Mouse (Mus musculus): Measurements from ENCODE around the gene Ston2. TPM values are rescaled to one million over a fixed set of nuclear protein-coding genes. Genes with fewer than 3 reads are reported as not detected.

The Ston2 gene
- total and polyA plus RNA-seq, 2 experiments from 2014 or later, result 7.7 to 21.9 TPM

DNA sequence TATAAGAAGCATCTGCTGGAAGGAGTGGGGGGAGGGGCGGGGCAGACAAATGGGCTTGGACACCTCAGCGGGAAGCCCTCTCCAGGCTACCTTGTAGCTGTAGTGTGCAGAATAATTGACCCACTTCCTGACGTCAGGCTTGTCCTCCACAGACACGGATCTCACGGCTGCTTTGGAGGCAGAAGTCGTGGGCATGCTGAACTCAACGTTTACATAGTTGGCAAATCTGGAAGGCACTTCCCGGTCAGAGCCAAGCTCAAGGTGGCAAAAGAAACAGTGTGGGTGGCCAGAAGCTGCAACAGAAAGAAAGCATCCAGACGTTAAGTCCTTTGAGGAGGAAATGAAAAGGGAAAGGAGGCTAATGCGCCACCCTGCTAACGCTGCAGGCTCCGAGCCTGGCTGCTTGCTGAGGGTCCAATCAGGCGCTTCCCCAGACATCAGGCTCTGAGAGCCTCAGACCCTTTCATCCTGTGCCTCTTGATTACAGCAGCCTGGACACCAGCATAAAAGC, 146.5 kb downstream of the Ston2 start:
- Histone ChIP-seq H3K4me2 (ENCODE audit: low read depth, low read length) (peak overlapping the region; percentile 49), H3K9me3 (ENCODE audit: low read length) (no peaks in the 10 kb centered on the region), H3K36me3 (ENCODE audit: insufficient read depth, low read length) (no peaks in the 10 kb centered on the region), H3K27me3 (ENCODE audit: insufficient read depth, low read length) (no peaks in the 10 kb centered on the region), H3K4me1 (ENCODE audit: insufficient read depth, low read length) (peaks cover 8% of the 10 kb centered on the region), H3K9ac (replicated peaks; ENCODE audit: low read length) (peak overlapping the region; percentile 10; the same call in 1 of the 2 replicates), H3K27ac (peak overlapping the region; percentile 32; the same call in 1 of the 2 replicates), H3K4me3 (ENCODE audit: low read length) (peak overlapping the region; percentile 10; the same call in 1 of the 2 replicates)
- 8% methylated on average over 13 of the region's 13 CpGs for WGBS
- DNase-seq (ENCODE audit: low spot score) (peak; percentile 56), ATAC-seq (peak; percentile 76)
- TF ChIP-seq CTCF (IDR thresholded peaks at IDR 0.05; ENCODE audit: low read depth), result no peak

- ATAC-seq (peak; percentile 30; the same call in 1 of the 2 replicates), DNase-seq (ENCODE audit: low spot score) (no peak)
- Histone ChIP-seq H3K9ac (replicated peaks; ENCODE audit: low read length) (no peak overlapping the region), H3K4me3 (ENCODE audit: low read length) (0 out of 2 replicates have a peak overlapping the region, but pooled peaks have one; percentile 10), H3K4me2 (ENCODE audit: low read depth, low read length) (peak overlapping the region; percentile 49), H3K36me3 (ENCODE audit: insufficient read depth, low read length) (no peaks in the 10 kb centered on the region), H3K4me1 (ENCODE audit: insufficient read depth, low read length) (peaks cover 8% of the 10 kb centered on the region), H3K27ac (peak overlapping the region; percentile 32; the same call in 1 of the 2 replicates), H3K9me3 (ENCODE audit: low read length) (no peaks in the 10 kb centered on the region), H3K27me3 (ENCODE audit: insufficient read depth, low read length) (no peaks in the 10 kb centered on the region)
- 40% methylated on average over 7 of the region's 7 CpGs for WGBS
- no peak for TF ChIP-seq CTCF (IDR thresholded peaks at IDR 0.05; ENCODE audit: low read depth)
These were observed 147.1 kb downstream of the Ston2 start for GRCm38 (mm10) chr12:91641133-91641532.

- no peak overlapping the region for H3K4me2 ChIP-seq (ENCODE audit: low read depth, low read length)
- no peak overlapping the region for H3K27ac ChIP-seq
- H3K9ac ChIP-seq (replicated peaks; ENCODE audit: low read length), result no peak overlapping the region
- H3K4me1 ChIP-seq (ENCODE audit: insufficient read depth, low read length), result peaks cover 8% of the 10 kb centered on the region
- no peaks in the 10 kb centered on the region for H3K27me3 ChIP-seq (ENCODE audit: insufficient read depth, low read length)
- H3K9me3 ChIP-seq (ENCODE audit: low read length), result no peaks in the 10 kb centered on the region
- H3K4me3 ChIP-seq (ENCODE audit: low read length), result no peak overlapping the region
- 41% methylated on average over 7 of the region's 7 CpGs for whole genome bisulfite sequencing
- ATAC-seq (peak; percentile 38; the same call in 1 of the 2 replicates), DNase-seq (ENCODE audit: low spot score) (peak; percentile 88)
- peak; percentile 83 for TF ChIP-seq CTCF (IDR thresholded peaks at IDR 0.05; ENCODE audit: low read depth)
- no peaks in the 10 kb centered on the region for H3K36me3 ChIP-seq (ENCODE audit: insufficient read depth, low read length)
These were observed 147.5 kb downstream of the Ston2 start for GRCm38 (mm10) chr12:91640712-91641111.

DNA sequence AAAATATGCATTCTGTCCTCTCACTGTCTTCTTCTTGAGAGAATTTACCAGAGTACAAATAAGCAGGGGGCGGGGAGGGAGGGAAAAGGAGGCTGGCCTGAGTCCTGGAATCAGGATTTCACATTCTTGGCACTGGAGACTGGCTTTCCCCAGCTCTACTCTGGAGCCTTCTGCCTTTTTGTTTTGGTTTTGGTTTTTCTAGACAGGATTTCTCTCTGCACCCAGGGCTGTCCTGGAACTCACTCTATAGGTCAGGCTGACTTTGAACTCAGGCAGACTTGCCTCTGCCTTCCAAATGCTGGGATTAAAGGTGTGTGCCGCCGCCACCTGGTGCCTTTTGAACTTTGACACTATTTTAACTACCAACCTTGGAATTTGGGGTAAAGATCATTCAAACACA, 149.8 kb downstream of the Ston2 start:
- Histone ChIP-seq H3K4me1 (ENCODE audit: insufficient read depth, low read length) (peaks cover 8% of the 10 kb centered on the region), H3K9me3 (ENCODE audit: low read length) (no peaks in the 10 kb centered on the region), H3K4me3 (ENCODE audit: low read length) (no peak overlapping the region), H3K4me2 (ENCODE audit: low read depth, low read length) (no peak overlapping the region), H3K27ac (no peak overlapping the region), H3K27me3 (ENCODE audit: insufficient read depth, low read length) (no peaks in the 10 kb centered on the region), H3K9ac (replicated peaks; ENCODE audit: low read length) (no peak overlapping the region), H3K36me3 (ENCODE audit: insufficient read depth, low read length) (no peaks in the 10 kb centered on the region)
- DNase-seq (ENCODE audit: low spot score) (peak; percentile 41), ATAC-seq (no peak)
- 74% methylated on average over 3 of the region's 3 CpGs for WGBS
- no peak for TF ChIP-seq CTCF (IDR thresholded peaks at IDR 0.05; ENCODE audit: low read depth)

GRCm38 (mm10) chr12:91637136-91637909, 150.9 kb downstream of the Ston2 start:
- Histone ChIP-seq H3K9me3 (ENCODE audit: low read length) (no peaks in the 10 kb centered on the region), H3K36me3 (ENCODE audit: insufficient read depth, low read length) (no peaks in the 10 kb centered on the region), H3K27me3 (ENCODE audit: insufficient read depth, low read length) (no peaks in the 10 kb centered on the region), H3K4me1 (ENCODE audit: insufficient read depth, low read length) (peaks cover 8% of the 10 kb centered on the region), H3K9ac (replicated peaks; ENCODE audit: low read length) (no peak overlapping the region), H3K27ac (no peak overlapping the region), H3K4me2 (ENCODE audit: low read depth, low read length) (no peak overlapping the region), H3K4me3 (ENCODE audit: low read length) (no peak overlapping the region)
- TF ChIP-seq CTCF (IDR thresholded peaks at IDR 0.05; ENCODE audit: low read depth), result no peak
- ATAC-seq (no peak), DNase-seq (ENCODE audit: low spot score) (no peak)
- WGBS, result 63% methylated on average over 12 of the region's 12 CpGs

GRCm38 (mm10) chr12:91626482-91626881, 161.7 kb downstream of the Ston2 start:
- ATAC-seq (no peak), DNase-seq (ENCODE audit: low spot score) (no peak)
- no peak for TF ChIP-seq CTCF (IDR thresholded peaks at IDR 0.05; ENCODE audit: low read depth)
- Histone ChIP-seq H3K4me1 (ENCODE audit: insufficient read depth, low read length) (no peaks in the 10 kb centered on the region), H3K9ac (replicated peaks; ENCODE audit: low read length) (no peak overlapping the region), H3K27me3 (ENCODE audit: insufficient read depth, low read length) (no peaks in the 10 kb centered on the region), H3K9me3 (ENCODE audit: low read length) (no peaks in the 10 kb centered on the region), H3K27ac (no peak overlapping the region), H3K4me3 (ENCODE audit: low read length) (no peak overlapping the region), H3K36me3 (ENCODE audit: insufficient read depth, low read length) (no peaks in the 10 kb centered on the region), H3K4me2 (ENCODE audit: low read depth, low read length) (no peak overlapping the region)
- WGBS, result 85% methylated on average over 5 of the region's 5 CpGs

GRCm38 (mm10) chr12:91625013-91625412, 163.2 kb downstream of the Ston2 start:
- Histone ChIP-seq H3K36me3 (ENCODE audit: insufficient read depth, low read length) (no peaks in the 10 kb centered on the region), H3K27ac (no peak overlapping the region), H3K4me3 (ENCODE audit: low read length) (no peak overlapping the region), H3K9me3 (ENCODE audit: low read length) (no peaks in the 10 kb centered on the region), H3K9ac (replicated peaks; ENCODE audit: low read length) (no peak overlapping the region), H3K4me2 (ENCODE audit: low read depth, low read length) (no peak overlapping the region), H3K4me1 (ENCODE audit: insufficient read depth, low read length) (no peaks in the 10 kb centered on the region), H3K27me3 (ENCODE audit: insufficient read depth, low read length) (no peaks in the 10 kb centered on the region)
- ATAC-seq (no peak), DNase-seq (ENCODE audit: low spot score) (no peak)
- WGBS, result 75% methylated on average over 1 of the region's 1 CpGs
- TF ChIP-seq CTCF (IDR thresholded peaks at IDR 0.05; ENCODE audit: low read depth), result peak; percentile 61

Measured in hindbrain, postnatal 0 days (tissue).